8 mouse cellular contexts compared by ENCODE assay signal in the genomic region with DNA sequence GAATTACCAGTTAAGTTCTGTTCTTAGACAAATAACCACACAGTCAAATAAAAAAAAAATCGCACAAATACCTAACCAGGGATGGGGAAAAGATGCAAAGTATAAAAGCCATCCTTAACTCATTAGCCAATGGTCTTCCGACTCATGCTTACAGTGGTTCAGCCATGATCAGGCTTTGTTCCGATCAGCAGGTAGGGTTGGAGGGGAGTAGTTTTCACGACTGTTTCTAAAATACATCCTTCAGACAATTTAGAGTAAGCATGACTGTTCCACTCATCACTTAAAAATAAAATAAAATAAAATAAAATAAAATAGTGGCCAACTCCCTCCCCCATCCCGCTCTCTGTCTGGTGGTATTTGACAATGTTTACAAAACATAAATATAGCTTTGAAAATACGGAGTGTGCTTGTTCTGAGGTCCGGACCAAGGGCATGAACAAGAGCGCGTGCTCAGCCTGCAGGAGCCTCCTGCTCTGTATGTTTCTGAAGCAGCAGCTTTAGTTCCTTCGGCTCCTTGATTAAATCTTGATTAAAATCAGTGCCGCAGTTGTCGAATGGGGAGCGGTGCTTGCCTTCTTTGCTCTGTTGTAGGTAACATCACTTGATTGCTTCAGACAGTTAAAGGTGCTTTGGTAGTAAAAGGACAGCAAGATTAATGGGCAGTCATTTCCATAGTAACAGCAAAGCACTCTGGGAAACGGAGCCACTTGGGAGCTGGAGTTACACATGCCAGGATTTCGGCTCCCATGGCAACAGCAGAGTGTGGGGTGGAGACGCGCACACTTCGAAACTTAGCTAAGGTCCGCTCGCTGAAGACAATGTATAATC.
A peak's percentile ranks its signal among the peaks of the same experiment; 100 is the strongest.
DNase-seq lines count a peak whose midpoint lies in the region; ATAC-seq and TF ChIP-seq lines count a peak whose summit lies in the region.

No protein-coding gene starts in this region.

- H3K4me1 ChIP-seq in heart, adult 2 months (ENCODE audit: control insufficient read depth, insufficient read depth, low read length) = no peaks in the 10 kb centered on the region

- TF ChIP-seq CTCF in heart, adult 2 months (IDR thresholded peaks at IDR 0.05) = no peak

- intact Hi-C loops in heart, adult 2 months (cut with DNase I) = no loop called here
- intact Hi-C loops in left cerebral cortex, postnatal 25 days (cut with DNase I) = no loop called here

- no peaks in the 10 kb centered on the region for H3K27me3 ChIP-seq in heart, adult 2 months (ENCODE audit: control insufficient read depth, insufficient read depth, low read length)

- H3K27ac ChIP-seq in heart, adult 2 months = no peak overlapping the region

- 63% methylated on average over 20 of the region's 20 CpGs for WGBS in heart, adult 2 months

- DNase-seq in adrenal gland, postnatal 14 days = peak; percentile 68
- peak; percentile 52 for DNase-seq in embryo, embryonic 11.5 days (ENCODE audit: low read depth, low spot score)
- peak; percentile 24 to 28 for DNase-seq in heart, adult 2 months
- DNase-seq in kidney, adult 18-20 months = peak; percentile 27
- DNase-seq in left cerebral cortex, postnatal 25 days (ENCODE audit: low spot score in 2 of 2) = peak; percentile 78 to 89
- DNase-seq in neural tube, embryonic 10.5 days (ENCODE audit: extremely low spot score, low spot score) = peak; percentile 66
- DNase-seq in urinary bladder, postnatal 25 days (ENCODE audit: low spot score) = peak; percentile 32

- no peak for TF ChIP-seq POLR2A in heart, adult 2 months (IDR thresholded peaks at IDR 0.05; ENCODE audit: insufficient read depth, low read depth, low read length)

- H3K36me3 ChIP-seq in heart, adult 2 months (ENCODE audit: control insufficient read depth, insufficient read depth, low read length) = no peaks in the 10 kb centered on the region

- ATAC-seq in megakaryocyte progenitor cell, adult 5-6 weeks (replicated peaks; ENCODE audit: poor library complexity) = no peak

- H3K79me2 ChIP-seq in heart, adult 2 months (replicated peaks; ENCODE audit: control insufficient read depth, insufficient read depth, low read length) = no peaks in the 10 kb centered on the region

- no peak overlapping the region for H3K9ac ChIP-seq in heart, adult 2 months (ENCODE audit: low read depth, low read length)

- TF ChIP-seq EP300 in heart, adult 2 months (IDR thresholded peaks at IDR 0.05; ENCODE audit: insufficient read depth, low read depth, low read length) = no peak

- H3K4me3 ChIP-seq in heart, adult 2 months = no peak overlapping the region

Comparison
In these comparisons a context has a peak if more than half of its experiments do, and no peak if none do; other contexts are left out.
1. DNase-seq: peak in every context shown above with its lines; median percentile 84 in left cerebral cortex, postnatal 25 days; 68 in adrenal gland, postnatal 14 days; 66 in neural tube, embryonic 10.5 days; 52 in embryo, embryonic 11.5 days; 32 in urinary bladder, postnatal 25 days; 27 in kidney, adult 18-20 months; 26 in heart, adult 2 months.